Mouse (Mus musculus) gastrocnemius, postnatal 4 days (tissue): ENCODE results near the gene Rtbdn. TPM values are rescaled to one million over a fixed set of nuclear protein-coding genes. Genes with fewer than 3 reads are reported as not detected.
"Not testable (repeated sequence)": the region's sequence is repeated elsewhere in the genome, so short reads cannot be mapped to it uniquely, and the experiment has no call there.

Experiments used
- DNase-seq, 2 experiments: peaks; one replicate each; pipeline ENCODE4 v3.0.0; 2021 to 2022; ENCODE audit warnings: low spot score in 2 of 2, mixed read lengths in 2 of 2
- long read RNA-seq, 2 experiments: library from polyadenylated mRNA; stranded (forward); transcript quantifications; one replicate each; pipeline ENCODE4 v2.0.0; 2021
- total RNA-seq, 2 experiments: library from RNA; stranded (reverse); gene quantifications; 2 replicates each; pipeline ENCODE4 v1.2.3; 2021

Gene Rtbdn
- total RNA-seq: not detected
- long read RNA-seq, experiment 1: 0 reads
- long read RNA-seq, experiment 2: 0 reads

DNA sequence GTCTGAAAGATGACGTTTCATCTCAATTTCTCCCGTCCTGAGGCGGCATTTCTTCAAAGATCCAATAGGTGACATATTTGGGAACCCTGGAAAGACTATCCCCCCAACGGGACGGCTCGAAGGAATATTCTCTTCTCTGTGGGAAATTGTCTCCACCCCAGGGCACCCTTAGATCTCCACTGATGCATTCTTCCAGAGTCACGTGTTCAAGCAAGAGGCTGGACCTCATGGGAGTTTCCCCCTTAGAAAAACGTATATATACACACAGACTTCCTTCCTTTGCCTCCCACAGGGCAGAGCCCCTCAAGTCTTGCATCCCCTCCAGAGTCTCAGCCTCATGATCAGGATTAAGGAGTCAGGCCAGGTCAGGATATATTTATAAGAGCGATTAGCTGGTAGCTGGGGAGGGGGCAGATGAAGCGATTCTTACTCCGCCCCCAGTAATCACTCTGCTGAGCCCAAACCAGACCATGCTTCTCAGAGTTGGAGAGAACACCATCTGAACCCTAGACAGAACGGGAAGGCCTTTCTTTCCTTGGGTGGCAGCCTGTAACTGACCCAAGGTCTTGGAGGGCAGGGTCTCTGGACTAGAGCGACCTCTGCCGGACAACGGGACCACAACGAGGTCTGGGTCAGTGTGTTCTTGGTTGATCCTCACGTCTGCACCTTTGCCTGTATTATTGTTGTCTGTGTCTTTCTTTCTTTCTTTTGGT lies at the start of gene Rtbdn:
TSS of gene Rtbdn (plus strand) at position 464 of the 713 bp plus-strand sequence.
- no peak for DNase-seq

DNA sequence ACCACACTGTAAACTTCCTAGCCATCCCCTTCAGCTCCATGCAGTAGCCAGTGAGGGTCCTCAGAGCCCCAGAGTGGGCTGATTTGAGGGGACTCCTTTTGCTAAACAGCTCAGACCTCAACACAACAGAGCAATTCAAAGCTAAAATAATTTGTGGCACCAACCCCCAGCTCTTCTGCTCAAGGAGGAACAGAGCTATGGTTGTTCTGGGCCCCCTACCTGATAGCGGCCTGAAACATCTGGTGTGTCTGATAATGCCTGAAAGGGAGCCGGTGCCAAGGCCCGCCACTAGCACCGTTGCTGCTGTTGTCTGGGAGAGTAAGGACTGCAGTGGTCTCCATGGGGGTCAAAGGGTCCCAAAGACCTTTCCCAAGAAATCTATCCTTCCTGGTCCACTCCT lies 45.7 kb upstream of the Rtbdn start:
- no peak for DNase-seq

DNA sequence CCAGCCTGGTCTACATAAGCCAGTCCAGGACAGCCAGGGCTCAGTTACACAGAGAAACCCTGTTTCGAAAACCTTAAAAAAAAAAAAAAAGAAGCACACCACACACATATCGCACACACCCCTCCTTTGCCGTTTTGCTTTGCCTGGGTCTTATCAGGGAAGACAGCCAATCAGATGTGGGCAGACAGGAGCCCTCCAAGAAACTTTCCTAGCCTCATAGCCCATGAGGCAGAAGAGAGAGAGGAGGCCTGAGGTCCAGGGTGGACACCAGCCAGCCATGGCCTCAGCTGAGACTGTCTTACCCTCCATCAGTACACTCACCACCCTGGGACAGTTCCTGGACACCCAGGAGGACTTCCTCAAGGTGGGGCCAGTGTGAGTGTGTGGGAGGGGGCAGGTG lies 45.0 kb upstream of the Rtbdn start, which contains the start of gene Klf1:
TSS of gene Klf1 (plus strand) at position 177 of the 400 bp plus-strand sequence.
- DNase-seq: no peak

DNA sequence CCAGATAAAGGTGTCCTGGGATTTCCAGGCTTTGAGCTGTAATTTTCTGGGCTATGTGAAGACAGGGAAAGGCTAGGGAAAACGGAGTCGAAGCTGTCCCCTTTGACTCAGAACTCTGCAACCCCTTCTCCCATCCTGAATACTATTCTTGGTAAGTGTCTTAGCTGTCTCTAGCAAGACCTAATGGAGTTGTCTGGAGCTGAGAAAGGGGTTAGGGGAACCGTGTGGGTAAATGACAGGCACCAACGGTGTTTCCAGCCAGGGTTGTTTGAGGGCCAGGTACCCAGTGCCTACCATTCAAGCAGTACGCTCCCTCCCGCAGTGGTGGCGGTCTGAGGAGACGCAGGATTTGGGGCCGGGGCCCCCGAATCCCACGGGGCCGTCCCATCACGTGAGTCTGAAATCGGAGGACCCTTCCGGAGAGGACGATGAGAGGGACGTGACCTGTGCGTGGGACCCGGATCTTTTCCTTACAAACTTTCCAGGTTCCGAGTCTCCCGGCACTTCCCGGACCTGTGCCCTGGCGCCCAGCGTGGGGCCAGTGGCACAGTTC lies 44.3 kb upstream of the Rtbdn start:
- DNase-seq: no peak

DNA sequence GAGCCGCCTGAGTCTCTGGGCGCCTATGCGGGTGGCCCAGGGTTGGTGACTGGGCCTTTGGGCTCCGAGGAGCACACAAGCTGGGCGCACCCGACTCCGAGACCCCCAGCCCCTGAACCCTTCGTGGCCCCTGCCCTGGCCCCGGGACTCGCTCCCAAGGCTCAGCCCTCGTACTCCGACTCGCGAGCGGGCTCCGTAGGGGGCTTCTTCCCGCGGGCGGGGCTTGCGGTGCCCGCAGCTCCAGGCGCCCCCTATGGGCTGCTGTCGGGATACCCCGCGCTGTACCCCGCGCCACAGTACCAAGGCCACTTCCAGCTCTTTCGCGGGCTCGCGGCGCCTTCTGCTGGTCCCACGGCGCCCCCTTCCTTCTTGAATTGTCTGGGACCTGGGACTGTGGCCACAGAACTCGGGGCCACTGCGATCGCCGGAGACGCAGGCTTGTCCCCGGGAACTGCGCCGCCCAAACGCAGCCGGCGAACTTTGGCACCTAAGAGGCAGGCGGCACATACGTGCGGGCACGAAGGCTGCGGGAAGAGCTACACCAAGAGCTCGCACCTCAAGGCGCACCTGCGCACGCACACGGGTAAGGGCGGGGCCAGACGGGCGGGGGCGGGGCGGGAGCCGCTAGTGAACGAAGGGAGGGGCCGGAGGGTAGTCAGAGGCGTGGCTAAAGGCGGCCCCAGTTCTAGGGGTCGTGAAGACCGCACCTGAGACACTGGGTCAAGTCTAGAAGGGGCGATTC lies 43.7 kb upstream of the Rtbdn start:
- peak; percentile 87 to 93 for DNase-seq

DNA sequence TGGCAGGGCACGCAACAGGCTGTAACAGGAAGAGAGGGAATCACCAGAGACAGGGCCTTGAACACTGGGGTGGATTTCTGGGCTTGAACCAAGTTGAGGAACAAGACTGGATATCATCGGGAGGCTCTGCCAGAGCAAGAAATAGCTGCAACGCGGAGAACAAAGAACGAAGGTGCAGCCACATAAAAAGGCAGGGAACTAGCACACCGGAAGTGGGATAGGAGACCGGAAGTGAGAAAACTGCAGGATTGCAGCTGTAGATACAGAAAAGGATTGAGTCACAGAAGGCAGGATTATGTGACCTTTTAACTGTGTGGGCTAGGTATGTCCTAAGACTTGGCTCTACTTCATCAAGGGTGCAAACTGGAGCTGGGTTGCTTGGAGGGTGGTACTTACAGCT lies 42.4 kb upstream of the Rtbdn start:
- no peak for DNase-seq

DNA sequence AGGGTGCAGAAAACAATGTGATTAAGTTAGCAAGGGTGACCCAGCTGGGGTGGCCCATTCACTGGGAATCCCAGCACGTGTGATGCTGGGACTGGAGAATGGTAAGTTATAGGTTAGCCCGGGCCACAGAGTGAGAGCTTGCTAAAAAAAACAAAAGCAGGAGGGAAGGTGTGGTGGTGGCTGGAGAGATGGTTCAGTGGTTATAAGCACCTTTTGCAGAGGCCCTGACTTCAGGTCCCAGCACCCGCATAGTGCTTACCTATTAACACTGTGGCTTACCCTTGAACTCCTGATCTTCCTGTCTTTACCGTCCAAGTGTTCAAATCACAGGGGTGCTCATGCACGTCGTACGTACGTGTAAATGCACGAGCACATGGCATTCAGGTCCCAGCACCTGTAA lies 39.8 kb upstream of the Rtbdn start:
- no peak for DNase-seq

DNA sequence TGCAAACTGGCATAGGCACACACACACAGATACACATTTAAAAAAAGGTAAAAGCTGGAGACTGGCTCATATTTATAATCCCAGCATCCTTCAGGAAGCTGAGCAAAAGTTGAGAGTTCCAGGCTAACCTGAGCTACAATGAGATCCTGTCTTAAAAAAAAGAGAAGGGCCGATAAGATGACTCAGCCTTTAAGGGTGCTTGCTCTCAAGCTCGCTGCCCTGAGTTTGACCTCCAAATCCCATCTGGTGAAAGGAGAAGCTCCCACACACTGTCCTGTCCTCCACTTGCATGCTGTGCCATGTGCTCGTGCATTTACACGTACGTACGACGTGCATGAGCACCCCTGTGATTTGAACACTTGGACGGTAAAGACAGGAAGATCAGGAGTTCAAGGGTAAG lies 39.3 kb upstream of the Rtbdn start:
- no peak for DNase-seq

- DNase-seq: not testable (repeated sequence)
Measured at GRCm38 (mm10) chr8:84907979-84908378, 38.8 kb upstream of the Rtbdn start.

DNA sequence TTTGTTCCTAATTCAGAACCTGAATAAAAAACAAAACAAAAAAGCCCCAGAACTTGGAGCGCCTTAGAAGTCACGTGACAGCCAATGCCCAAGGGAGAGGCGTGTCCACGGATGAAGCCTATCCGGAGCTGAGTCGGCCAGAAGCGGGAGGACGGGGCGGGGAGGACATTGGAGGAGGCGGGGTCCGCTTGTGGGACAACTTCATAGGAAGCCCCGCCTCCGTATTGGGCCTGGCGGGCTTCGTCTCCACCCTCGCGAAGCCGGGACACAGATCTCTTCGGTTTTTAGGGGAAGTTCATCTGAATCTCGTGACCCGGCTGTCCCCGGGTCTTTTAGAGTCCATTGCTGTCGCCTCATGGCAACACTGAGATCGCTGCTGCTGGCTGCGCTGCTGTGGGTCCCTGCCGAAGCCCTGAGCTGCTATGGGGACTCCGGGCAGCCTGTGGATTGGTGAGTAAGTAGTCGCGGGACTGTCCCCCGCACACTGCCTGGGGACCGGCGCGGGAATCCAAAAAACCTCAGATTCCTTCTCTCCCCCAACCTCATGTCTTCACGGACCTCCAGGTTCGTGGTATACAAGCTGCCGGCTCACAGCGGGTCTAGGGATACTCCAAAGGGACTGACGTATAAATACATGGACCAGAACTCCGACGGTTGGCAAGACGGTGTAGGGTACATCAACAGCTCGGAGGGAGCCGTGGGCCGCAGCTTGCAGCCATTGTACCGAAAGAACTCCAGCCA lies 38.2 kb upstream of the Rtbdn start, which contains the start of gene Dnase2a:
TSS of gene Dnase2a (plus strand) at position 140 of the 741 bp plus-strand sequence.
- peak; percentile 93 to 97 for DNase-seq

DNA sequence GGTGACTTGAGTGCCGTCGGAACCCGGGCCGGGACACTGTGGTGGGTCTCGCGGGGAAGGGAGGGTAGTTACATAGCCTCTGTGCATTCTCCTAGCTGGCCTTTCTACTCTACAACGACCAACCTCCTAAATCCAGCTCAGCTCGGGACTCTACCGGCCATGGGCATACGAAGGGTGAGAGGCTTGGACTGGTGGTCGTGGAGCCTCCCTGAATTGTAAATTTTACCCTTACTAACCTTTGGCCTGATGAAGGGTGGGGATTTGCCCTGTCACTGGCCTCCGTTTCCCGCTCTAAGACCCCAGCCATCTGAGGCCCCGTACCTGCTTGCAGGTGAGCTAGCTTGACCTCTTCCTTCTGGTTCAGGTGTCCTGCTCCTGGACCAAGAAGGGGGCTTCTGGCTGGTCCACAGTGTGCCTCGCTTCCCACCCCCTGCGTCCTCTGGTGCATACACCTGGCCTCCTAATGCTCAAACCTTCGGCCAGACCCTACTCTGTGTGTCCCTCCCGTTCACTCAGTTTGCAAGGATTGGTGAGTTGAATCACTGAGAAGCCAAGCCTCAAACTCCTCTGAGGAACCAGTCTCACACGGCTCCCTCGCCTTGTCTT lies 37.5 kb upstream of the Rtbdn start:
- DNase-seq: no peak

- no peak for DNase-seq
Measured at GRCm38 (mm10) chr8:84909949-84910348, 36.8 kb upstream of the Rtbdn start.

GRCm38 (mm10) chr8:84910551-84910950 lies 36.2 kb upstream of the Rtbdn start:
- DNase-seq: no peak

- DNase-seq: no peak
Measured at GRCm38 (mm10) chr8:84911854-84912253, 34.9 kb upstream of the Rtbdn start.

DNA sequence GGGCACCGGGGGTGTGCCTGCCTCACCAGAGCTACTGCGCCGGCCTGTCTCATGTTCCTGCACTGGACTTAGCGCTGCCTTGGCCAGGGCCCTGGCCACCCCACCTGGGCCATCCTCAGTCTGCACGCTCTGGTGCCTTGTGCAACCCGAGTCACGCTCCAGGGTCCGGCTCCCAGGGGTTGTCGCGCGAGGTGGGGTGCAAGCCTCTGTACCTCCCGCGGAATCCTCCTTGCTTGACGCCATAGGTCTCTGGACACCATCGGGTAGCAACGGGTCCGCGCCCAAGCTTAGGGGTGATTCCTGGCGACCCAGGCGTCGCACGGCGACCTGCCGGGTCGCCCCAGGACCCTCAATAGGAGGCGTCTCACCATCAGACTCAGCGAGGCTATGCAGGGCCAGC lies 34.4 kb upstream of the Rtbdn start:
- DNase-seq: no peak

DNA sequence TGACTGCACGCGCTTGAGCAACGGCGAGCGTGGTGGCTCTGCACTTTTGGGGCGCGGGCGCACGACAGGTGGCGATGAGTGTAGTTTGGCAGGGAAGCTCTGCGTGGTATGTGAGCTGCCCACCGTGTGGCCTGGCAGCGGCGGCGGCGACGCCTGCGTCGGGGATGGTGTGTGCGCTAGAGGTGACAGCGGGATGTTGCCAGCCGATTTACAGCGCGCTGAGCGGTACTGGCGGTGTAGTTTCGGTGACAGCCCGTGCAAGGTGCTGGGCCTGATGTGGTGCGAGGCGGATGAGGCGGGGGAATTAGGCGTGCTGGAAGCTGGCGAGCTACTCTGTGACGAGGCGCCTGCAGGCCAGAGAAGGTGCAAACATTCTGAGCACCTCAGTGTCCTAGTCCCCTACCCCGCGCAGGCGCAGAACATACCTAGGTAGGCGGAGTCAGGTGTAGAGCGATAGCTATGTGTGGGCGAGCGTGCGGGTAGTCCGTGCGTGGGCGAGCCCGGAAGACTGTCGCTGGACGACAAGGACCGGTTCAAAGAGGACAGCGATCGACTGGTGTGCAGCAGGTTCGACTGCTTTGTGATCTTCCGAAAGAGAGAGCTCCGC lies 33.8 kb upstream of the Rtbdn start:
- DNase-seq: no peak

GRCm38 (mm10) chr8:84913502-84913900 lies 33.3 kb upstream of the Rtbdn start:
- DNase-seq: no peak

DNA sequence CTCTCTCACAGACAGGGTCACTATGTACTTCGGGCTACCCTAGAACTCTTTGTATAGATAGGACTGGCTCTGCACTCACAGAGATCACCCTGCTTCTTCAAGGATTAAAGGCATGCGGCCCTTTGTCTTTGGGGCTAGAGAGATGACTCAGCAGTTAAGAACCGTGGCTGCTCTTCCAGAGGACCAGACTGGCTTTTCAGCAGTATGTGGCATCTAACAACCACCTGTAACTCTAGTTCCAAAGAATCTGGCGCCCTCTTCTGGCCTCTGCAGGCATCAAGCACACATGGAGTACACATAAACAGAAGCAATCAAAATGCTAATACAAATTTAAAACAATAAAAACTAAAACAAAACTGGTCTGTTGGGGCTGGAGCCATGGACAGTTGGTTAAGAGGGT lies 32.8 kb upstream of the Rtbdn start:
- no peak for DNase-seq

- DNase-seq: no peak
Measured at GRCm38 (mm10) chr8:84915269-84915668, 31.5 kb upstream of the Rtbdn start.

DNA sequence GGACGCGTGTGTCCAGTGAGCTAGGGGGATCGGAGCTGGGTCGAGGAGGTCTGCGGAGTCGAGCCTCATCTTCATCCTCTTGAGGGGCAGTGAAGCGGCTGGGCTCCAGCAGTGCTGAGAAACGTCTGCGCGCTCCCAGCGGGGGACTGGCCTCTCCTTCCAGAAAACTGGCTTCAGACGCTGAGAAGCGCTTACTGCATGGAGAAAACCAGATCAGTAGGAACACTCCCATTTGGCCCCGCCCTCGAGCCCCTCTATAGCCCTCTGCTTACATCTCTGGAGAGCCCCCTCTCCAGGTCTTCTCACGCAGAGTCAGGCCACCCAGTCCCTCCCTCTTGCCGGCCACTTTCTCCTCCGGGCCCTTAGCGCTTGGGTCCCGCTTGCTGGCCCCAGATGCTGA lies 29.0 kb upstream of the Rtbdn start:
- DNase-seq: no peak

- DNase-seq: no peak
Measured at GRCm38 (mm10) chr8:84918646-84919045, 28.1 kb upstream of the Rtbdn start.
